Mouse (Mus musculus): Measurements from ENCODE around the gene Ttll11.

Gene Ttll11

DNA sequence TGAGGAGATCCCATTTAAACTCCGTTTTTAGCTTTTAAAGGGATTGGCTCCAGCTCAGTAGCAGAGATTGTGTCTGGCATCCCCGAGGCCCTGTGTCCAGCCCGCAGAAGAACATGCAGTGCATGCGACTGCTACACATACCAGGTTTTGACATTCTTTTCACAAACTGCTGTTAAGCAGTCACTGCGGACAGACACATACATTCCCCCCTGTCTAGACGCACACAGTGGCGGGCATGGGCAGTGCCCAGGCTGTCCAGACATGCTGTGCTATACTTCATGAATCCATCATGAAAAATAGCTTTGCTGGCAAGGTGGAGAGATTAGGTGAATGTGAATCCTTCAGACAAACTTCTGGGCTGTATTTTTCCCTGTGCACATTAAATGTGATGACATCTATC, 154.6 kb downstream of the Ttll11 start:
- no peak for DNase-seq (ENCODE audit: low spot score)

DNA sequence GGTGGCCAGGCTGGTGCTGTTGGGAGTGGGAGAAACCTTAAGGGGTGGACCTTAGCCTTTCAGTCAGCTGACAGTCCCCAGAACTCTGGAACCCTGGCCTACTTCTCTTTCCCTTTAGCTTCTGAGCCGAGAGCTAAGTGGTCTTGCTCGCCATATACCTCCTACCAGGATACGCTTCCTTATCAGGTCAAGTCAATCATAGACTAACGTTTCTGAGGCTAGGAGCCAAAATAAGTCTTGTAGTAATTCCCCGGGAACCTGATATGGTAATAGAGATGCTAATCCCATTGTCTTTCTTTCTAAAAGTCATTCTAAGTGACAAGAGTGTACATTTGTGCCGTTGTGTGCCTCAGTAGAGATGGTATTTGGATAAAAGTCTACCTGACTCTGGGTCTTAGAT, 156.1 kb downstream of the Ttll11 start:
- no peak for DNase-seq (ENCODE audit: low spot score)

DNA sequence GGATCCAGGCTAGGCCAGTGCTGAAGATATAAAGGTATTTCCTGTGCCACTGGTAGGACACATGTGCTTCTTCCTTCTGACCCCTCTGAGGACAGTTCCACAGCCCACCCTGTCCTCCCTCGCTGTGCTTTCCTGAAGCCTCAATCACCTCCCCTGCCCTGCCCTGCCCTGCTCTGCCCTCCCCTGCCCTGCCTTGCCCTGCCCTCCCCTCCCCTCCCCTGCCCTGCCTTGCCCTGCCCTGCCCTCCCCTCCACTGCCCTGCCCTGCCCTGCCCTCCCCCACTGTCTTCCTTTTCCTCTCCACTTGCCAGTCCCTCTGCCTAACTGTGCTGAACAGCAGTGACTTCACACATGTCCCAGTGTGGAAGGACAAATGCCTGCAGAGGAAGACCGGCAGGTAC, 160.8 kb downstream of the Ttll11 start:
- no peak for DNase-seq (ENCODE audit: low spot score)

DNA sequence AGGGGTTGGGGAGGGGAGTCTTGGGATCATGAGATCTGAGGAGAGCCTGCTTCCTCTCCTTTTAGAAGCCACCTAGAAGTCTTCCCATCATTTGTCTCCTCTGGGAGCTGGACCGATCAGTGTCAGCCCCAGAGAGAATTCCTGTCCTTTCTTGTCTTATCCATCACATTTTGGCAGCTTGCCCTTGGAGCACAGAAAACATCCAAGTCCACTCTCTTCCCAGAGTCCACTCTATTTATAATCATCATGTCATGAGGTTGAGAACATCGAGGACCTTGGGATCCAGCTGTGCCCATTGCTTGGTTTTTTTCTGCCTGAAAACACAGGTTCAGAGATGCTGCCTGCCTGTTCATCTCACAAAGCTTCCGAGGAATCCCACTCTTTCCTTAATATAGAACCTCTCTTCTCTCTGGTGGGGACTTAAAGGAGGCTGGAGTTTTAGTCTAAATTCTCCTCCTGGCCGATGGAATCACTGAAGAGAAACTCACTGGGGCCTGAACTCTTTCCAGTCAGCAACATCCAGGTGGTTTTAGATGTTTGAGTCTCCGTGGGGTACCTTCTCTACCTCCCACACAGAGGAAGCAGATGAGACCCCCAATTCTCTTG, 163.6 kb downstream of the Ttll11 start:
- no peak for DNase-seq (ENCODE audit: low spot score)

DNA sequence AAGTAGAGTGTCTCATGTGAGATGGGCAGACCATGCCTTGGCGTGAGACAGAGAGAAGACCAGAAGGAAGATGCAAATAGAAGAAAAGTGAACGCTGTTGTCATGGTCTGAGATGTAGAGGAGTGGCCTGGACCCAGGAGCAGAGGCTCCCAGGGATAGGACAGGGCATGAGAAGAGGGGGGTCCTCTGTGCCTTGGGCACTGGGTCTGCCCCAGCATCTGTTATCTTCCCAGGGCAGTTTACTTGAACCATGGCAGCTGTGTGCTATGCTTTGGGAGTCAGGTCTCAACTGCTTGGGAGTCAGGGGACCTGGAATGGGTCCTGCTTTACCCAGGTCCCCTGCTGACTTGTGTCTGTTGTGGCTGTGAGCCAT, 167.2 kb downstream of the Ttll11 start:
- DNase-seq (ENCODE audit: low spot score): no peak

DNA sequence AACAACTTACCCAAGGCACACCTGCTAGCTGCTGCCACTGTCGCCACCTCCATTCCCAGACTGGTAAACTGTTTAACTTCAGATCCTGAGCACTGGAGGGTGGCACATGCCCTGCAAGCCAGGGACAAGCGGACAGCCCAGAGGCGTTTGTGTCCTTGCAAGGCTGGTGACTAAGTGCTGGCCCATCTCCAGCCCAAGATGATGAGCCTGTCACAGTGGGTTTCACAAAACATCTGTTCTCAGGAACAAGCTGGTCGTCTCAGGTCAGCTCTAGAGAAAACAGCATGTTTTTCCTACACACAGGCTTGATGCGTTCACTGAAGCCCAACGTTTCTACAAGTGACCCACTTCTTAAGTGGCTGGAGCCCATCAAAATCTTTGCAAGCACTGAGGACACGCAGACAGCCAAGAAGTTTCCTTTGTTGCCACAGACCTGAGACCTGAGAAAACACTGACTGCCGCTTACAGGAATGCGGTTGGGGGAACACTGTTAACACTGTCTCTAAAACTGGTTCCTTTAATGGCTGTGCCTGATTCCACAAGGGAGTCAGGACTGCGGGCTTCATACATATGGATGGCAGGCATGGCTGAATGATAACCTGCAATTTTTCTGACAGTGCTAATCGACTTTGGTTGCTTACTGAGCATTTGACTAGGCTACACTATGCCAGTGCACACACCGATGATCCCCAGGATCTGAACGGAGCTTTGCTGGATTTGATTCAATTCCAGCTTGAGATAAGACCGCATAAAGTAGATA, 167.7 kb downstream of the Ttll11 start:
- DNase-seq (ENCODE audit: low spot score): no peak

DNA sequence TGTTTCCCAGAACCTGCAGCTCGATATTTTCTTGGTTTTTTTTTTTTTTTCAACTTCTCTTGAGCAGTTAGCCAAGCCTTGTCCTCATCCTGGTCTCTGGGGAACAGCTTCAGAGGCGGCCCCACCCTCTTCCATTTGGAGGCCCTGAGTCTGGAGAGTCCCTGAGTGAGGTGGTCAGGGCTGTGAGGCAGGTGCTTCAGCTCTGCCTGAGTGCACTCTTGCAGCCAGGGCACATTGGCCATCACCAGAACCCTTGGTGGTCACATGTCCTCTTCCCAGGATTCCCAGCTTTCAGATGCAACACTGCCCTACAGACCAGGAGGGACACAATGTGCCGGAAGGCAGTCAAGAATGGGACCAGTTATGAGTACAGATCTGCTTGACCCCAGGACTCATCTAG, 169.7 kb downstream of the Ttll11 start:
- no peak for DNase-seq (ENCODE audit: low spot score)

DNA sequence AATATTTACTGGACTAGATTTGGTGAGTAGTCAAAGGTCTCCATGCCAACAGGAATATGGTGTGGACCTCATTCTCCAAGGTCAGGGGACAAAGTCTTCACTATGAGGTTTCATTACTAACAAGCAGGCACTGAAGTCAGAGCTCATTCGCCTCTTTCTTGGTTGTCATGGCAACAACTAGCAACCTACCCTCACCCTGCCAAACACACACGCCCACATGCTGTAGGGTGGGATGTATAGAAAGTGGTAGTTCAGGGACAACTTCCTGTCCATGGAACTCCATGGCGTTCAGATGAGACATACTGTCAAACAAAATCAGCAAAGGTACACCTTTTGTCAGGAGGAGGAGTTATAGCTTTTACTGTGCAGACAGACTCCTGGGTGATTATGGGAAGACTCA, 170.6 kb downstream of the Ttll11 start:
- DNase-seq (ENCODE audit: low spot score): peak; percentile 42

DNA sequence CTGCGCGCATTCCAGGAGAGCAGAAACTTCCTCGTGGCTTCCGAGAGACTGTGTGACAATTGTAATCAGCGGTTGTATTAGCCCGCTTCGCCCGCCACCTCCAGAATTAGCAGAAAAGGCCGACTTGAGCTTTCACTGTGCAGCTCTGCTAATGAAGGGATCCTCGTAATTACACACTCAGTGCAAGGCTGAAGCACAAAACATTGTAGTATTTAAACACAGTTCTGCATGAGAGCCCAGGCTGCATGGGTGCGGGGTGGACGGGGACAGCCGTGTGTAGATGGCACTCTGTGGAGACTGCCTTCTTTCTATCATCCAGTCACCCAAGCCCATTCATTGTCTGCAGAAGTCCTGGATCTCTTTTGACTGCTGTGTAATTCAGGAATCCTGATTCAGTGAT, 173.8 kb downstream of the Ttll11 start:
- DNase-seq (ENCODE audit: low spot score): no peak

DNA sequence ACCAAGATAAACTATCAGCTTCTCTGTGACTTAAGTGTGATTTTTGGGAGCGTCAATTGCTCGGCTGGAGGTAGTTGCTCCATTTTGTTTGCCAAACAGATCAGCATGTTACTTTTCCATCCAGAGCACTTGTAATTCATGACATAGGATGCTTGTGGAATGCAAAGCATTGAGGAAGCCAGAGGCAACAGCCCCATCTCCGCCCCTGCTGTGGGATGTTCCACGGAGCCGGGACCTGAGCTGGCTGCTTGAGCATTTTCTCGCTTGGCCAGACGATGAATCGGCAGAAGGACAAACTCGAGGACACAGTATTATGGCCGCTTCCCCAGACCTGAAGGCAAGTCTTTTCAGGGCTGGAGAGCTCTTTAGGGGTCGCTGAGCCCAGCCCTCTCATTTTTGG, 176.6 kb downstream of the Ttll11 start:
- DNase-seq (ENCODE audit: low spot score): no peak

DNA sequence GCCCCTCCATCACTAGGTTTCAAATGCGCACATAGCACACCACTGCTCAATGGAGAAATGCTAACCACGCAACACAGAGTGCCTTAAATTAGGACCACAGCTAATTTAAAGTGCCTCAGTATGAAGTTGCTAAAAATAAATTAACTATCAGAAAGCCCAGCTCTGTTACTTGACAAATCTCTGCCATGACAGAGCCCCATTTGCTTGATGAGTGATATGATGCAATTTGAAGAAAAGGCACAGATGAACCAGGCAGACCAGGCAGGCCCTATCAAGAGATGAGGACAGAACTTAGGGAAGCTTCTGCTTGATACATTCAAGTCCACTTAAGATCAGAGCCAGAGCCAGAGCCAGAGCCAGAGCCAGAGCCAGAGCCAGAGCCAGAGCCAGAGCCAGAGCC, 178.0 kb downstream of the Ttll11 start:
- no peak for DNase-seq (ENCODE audit: low spot score)

DNA sequence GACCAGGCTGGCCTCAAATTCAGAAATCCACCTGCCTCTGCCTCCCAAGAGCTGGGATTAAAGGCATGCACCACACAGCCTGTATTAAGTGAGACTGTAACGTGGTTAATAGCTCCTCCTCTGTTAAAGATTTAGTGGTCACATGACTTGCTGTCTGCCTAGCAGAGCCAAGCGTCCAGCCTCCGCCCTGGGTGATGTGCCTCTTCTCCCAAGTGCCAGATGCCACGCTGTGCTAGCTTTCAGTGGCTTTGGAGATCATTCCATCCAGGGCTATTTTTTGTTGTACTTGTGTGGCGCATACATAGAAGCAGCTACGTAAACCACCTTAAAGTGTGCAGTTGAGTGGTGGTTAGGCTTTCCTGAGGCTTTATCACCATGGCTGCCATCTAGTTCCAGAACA, 180.6 kb downstream of the Ttll11 start:
- DNase-seq (ENCODE audit: low spot score): no peak

DNA sequence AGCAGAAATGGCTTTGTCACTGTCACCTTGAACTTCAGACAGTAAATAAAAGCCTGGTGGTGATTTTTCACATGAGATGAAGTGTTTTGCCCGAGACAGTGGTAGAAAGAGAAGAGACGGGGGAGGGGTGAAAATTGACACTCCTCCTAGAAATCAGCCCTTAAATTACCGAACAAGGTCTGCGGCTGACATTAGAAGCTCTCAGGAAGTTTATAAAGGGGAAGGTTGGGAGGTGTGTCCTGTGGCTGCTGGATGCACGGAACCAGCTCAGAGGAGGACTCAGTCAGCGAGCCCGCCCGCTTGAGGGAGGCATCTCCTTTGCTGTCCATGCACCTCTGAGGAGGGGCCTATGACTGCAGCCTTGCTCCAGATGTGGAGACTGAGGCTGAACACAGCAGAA, 181.7 kb downstream of the Ttll11 start:
- DNase-seq (ENCODE audit: low spot score): peak; percentile 14

DNA sequence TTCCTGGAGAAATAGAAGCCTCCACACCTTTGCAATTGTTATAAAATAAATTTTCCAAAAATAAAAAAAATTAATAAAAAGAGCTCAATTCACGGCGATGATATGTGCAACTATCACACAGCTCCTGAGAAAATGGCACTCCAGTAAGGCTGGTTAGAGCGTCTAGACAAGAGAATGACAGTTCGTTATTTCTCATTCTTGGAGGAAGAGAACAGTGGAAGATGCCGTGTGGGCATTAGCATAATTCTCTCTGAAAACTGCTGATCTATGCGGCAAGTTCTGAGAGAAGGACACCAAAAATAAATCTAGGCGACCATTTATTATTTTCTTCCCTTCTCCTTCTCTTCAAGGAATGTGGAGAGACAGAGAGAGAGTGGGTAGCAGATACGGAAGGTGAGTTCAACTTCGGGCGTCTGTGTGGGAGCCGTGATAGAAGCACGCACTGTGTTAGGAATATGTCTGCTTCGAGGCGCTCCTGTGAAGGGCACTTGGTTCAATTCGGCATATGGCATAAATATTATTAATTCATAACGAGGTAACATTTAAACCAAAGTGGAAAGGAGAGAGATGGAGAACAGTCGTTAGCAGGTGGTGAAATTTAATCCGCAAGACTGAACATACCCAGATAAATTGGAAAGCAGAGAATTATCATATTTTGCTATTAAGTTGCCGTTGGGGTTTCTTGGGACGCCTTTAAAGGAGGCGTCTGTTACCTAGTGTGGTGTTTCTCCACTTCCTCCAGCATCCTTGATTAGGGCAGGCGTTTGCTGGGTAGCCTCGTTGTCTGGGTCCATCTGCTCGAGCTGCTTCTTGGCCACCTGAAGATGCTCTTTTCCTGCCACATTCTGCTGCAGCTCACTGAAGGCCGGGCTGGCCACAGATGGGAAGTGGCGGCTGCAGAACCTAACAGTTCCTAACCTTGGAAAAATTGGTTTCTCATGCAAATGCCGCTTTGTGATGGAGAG, 190.1 kb downstream of the Ttll11 start:
- no peak for DNase-seq (ENCODE audit: low spot score)

DNA sequence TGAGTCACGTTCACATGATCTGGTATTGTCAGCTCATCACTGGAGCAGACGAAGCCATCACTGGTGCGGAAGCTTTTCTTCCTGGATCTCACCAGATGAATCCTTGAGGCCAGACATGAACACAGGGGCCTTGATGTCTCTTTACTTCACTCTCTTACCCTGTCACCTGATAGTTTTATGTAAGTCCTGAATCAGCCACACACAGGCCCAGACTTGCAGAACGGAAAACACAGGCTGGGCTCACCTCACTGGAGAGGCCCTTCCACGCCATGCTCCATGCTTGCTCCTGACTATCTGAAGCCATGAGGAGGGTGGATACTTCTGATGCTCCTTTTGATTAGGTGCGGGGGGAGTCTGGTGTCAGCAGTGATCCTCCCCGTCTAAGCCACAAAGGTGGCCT, 193.8 kb downstream of the Ttll11 start:
- DNase-seq (ENCODE audit: low spot score): no peak

DNA sequence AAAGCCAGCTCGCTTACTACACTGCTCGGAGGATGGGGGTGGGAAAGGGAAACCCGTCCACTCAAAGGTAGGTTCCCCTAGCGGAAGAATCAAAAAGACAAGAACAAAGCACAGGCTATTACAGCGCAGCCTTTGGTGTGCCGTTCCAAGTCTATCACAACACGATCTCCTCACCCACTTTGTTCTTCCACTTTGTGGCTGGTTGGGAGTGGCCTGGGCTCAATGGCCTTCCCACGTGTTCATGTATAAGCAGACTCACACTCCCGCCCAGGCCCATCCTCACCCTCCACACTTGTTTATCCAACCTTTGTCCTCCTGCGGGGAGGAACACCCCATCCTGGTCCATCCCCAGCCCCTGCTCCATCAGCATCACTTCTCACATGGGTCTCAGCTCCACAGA, 196.3 kb downstream of the Ttll11 start:
- no peak for DNase-seq (ENCODE audit: low spot score)

DNA sequence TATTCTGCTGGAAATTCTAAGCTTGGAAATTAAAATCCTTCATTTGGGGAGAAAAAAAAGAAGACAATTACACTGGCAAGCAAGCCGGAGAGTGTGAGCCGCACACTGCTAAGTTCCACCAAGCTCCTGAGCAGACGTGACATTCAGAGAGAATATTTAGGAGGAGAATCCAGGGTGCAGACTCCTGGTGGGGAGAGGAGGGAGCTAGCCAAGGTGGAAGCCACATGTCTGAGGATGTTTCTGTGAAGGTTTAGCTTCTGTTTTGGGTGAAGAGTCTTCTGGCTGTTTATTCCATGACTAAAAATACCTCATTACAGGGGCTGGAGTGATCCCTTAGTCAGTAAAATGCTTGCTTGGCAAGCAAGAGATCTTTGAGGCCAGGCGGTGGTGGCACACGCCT, 200.4 kb downstream of the Ttll11 start:
- DNase-seq (ENCODE audit: low spot score): no peak

DNA sequence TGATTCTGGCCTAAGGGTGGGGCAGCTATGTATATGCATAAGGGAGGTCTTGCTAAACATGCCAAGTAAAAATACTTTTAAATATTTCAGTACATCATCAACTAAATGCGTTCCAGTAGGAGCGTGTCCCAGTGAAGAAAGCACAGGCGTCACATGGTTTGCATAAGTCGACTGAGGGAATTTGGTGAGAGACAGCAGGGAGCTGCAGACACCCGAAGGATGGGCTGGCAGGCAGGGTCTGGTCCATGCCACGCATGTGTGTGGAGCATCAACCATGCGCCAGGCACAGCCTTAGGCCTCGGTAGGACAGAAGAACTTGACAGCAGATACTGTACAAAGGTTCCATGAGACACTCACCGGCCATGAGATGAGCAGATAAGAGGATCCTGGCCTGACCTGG, 202.8 kb downstream of the Ttll11 start:
- DNase-seq (ENCODE audit: low spot score): no peak

DNA sequence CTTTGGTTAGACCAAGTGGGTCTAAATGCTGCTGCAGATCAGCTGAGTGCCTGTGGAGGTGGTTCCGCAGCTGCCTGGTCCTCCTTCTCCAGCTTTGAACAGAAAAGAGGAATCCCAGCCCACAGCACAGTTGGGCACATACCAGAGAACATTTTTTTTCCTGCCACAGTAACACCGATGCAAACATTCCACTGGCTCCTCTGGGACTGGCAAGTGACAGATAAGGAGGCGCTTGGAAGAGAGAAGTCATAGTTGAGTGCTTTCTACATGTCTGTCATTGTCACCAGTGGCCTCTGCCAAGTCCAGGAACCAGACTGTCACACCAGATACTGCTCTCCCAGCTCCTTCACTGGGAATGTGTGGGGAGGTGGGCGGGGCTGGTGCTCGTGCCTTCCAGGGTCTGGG, 204.1 kb downstream of the Ttll11 start:
- DNase-seq (ENCODE audit: low spot score): no peak

DNA sequence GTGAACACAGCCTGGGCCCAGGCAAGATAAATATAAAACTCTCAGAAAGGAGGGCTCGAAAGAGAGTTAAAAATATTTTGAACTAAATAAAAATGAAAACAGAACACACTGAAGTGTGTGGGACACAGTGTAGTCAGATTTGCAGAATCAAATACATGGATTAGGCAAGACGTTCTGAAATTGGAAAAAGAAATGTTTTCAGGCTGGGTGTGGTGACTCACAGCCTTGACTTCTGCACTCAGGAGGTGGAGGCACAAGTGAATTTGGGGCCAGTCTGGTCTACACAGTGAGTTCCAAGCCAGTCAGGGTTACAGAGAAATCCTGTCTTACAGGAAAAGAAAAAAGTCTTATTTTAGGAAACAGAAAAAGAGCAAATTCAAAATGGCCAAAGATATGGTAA, 209.2 kb downstream of the Ttll11 start:
- DNase-seq (ENCODE audit: low spot score): no peak

DNA sequence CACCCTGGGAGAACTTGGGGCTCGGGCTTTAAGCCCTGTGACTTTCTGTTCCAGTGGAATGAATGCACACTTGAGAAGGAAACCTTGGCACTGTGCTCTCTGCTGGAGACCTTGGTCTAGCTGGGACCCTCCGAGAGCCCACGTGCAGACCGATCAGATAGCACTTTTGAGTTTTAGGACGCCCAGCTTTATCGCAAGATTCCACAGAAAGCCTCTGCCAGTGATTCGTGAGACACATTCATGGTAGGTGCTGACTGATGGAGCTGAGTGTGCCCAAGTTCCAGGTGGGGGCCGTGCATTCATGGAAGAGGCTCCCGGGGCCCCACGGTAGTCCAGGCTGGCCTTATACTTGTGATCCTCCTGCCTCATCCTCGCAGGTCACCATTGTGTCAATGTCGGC, 210.3 kb downstream of the Ttll11 start:
- DNase-seq (ENCODE audit: low spot score): no peak

DNA sequence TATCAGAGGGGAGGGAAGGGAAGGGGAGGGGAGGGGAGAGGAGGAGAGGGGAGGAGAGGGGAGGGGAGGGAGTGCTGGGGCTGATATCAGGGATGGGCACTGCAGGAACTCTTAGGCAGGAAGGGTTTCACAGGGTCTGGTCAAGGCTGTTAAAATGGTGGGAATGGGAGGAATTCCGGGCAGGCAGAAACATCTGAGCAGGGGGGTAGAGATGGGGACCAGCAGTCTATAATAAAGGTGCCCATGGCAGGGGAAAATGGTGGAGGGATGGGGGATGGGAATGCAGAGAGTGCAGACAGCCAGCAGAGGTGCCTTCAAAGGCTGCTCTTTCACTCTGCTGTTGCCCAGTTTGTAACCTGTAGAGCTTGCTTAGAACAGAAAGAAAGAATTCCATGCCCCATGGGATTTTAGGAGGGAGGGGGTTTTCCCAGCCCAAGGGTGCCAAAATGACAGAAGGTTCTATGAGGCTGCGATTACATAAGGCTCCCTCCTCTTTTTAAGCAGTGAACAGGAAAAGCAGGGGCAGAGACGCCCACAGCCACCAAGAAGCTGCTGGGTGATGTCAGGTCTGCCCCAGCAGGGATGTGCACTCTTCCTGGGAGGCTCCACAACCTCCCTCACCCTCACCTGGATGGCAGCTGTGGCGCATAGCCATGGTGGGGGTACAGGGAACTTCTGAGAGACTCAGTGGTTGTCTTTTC, 211.0 kb downstream of the Ttll11 start:
- no peak for DNase-seq (ENCODE audit: low spot score)
